Mouse (Mus musculus): ENCODE results near the gene Tram2. TPM values are rescaled to one million over a fixed set of nuclear protein-coding genes. Genes with fewer than 3 reads are reported as not detected.

Gene Tram2
- total RNA-seq, 2 experiments from 2014 or later = 10.6 to 19.5 TPM

DNA sequence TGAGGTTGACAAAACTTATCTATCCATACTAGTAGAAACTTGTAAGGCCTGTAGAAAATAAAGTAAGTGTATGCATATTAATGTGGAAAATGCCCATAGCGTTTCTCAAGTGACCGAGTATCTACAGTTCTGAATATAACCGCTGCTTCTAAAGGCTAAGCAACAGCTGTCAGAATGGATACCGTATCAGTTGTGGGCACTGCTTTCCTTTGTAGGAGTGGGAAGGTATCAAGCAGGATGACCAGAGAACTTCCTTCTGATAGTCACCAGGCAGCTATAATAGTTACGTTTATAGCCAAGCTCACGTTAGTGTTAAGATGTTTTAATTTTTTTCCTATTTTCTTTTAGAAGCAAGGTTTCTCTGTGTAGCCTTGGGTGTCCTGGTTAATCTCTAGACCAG, 105.6 kb downstream of the Tram2 start:
- no peak for DNase-seq

DNA sequence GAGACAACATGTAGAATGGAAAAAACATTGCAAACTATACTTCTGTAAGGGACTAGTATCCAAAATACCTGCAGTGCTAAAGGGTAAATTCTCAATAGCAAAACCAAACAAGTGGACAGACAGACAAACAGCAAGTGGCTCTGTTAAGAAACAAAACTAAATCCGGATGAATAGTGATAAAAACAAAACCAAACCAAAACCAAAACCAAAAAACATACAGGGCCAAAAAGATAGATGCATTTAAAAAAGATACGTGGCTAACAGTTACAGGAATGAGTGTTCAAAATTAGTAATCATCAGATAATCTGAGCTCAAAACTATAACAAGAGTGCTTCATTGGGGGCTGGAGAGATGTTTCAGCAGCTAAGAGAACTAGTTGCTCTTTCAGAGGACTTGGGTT, 109.4 kb downstream of the Tram2 start:
- no peak for DNase-seq

DNA sequence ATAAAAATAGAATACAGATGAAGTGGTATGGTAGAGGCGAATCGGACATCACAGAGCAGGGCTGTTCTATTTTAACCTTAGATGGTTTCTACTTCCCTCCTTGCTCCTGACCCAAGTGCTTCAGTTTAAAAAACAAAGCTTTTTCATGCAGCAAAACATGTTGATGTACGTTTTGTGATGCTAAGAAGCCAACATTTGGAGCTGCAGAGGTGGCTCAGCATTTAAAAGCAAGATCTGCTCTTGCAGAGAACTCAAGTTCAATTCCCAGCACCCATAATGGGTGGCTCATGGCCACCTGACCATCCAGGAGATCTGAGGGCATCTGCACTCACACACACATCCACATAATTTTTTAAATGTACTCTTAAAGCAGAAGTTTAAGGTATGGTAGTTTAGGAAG, 124.2 kb downstream of the Tram2 start:
- DNase-seq = no peak

DNA sequence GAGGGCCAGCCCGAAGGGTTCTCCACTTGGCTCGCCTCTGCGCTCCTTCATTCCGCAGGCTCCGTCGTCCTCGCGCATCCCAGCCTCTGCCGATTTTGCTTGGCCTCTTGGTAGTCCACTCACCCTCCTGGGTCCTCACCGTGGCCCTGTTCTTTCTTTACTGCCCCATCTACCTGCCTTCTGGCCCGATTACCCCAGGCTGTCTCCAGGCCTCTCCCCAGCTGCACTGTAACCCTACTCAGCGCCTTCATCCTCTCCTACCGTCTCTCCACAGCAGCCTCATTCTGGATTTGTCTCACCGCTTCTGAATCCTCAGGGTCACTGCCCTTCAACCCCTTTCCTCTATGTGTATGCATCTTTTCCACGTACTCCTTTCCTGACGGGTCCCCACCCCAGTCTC, 127.2 kb downstream of the Tram2 start:
- no peak for DNase-seq

- peak; percentile 94 for DNase-seq
These were observed 127.7 kb downstream of the Tram2 start, which contains the start of gene Efhc1 for GRCm38 (mm10) chr1:20951300-20951763. TSS of gene Efhc1 (plus strand) at chr1:20951626.

Other genes with a start within 250 kb of the Tram2 start
- gene Paqr8, start 188.6 kb downstream of the Tram2 start, total RNA-seq (2021) = 1 to 10 TPM; 2.0 to 2.2 TPM
- gene Efhc1, start 127.6 kb downstream of the Tram2 start, total RNA-seq (2021) = 1 to 10 TPM in 1 of 2 experiments, under 1 TPM in 1; 0.96 to 1.5 TPM
- 1 to 10 TPM; 2.0 to 2.8 TPM for gene Tmem14a, start 139.3 kb upstream of the Tram2 start, total RNA-seq (2021)
- under 1 TPM in 1 of 2 experiments, not detected in 1; 0.61 TPM for gene Gsta3, start 161.4 kb upstream of the Tram2 start, total RNA-seq (2021)

Data from gastrocnemius, postnatal 10 days (tissue).